Mouse (Mus musculus): ENCODE measurements at regions not wholly inside any gene's neighbourhood (a gene's known extent, or its start where the extent isn't known, plus 50 kb on each side); places are given as distances from the start of the nearest gene placed in this dataset.
"Not testable (repeated sequence)": the region's sequence is repeated elsewhere in the genome, so short reads cannot be mapped to it uniquely, and the experiment has no call there.

GRCm38 (mm10) chr9:92768432-92768831 is 226.4 kb downstream of the Plod2 start:
- Histone ChIP-seq H3K27ac (no peak overlapping the region), H3K36me3 (no peaks in the 10 kb centered on the region), H3K4me1 (replicated peaks) (no peaks in the 10 kb centered on the region), H3K4me2 (replicated peaks) (no peak overlapping the region), H3K4me3 (replicated peaks) (no peak overlapping the region), H3K9ac (replicated peaks) (no peak overlapping the region), H3K9me3 (no peaks in the 10 kb centered on the region), H3K27me3 (no peaks in the 10 kb centered on the region)
- 89% methylated on average over 3 of the region's 3 CpGs for WGBS
- ATAC-seq: no peak

GRCm38 (mm10) chr9:92769528-92769927 is 227.5 kb downstream of the Plod2 start:
- Histone ChIP-seq H3K4me1 (replicated peaks) (no peaks in the 10 kb centered on the region), H3K4me3 (replicated peaks) (no peak overlapping the region), H3K4me2 (replicated peaks) (no peak overlapping the region), H3K9me3 (no peaks in the 10 kb centered on the region), H3K27me3 (no peaks in the 10 kb centered on the region), H3K9ac (replicated peaks) (no peak overlapping the region), H3K27ac (no peak overlapping the region), H3K36me3 (no peaks in the 10 kb centered on the region)
- ATAC-seq: no peak
- 68% methylated on average over 2 of the region's 2 CpGs for WGBS

- Histone ChIP-seq H3K4me1 (replicated peaks) (no peaks in the 10 kb centered on the region), H3K9ac (replicated peaks) (no peak overlapping the region), H3K4me3 (replicated peaks) (no peak overlapping the region), H3K27ac (no peak overlapping the region), H3K9me3 (no peaks in the 10 kb centered on the region), H3K36me3 (no peaks in the 10 kb centered on the region), H3K4me2 (replicated peaks) (no peak overlapping the region), H3K27me3 (no peaks in the 10 kb centered on the region)
- WGBS: 85% methylated on average over 2 of the region's 2 CpGs
- ATAC-seq: no peak
Measured at GRCm38 (mm10) chr9:92771002-92771401, 229.0 kb downstream of the Plod2 start.

- WGBS: 86% methylated on average over 3 of the region's 3 CpGs
- H3K9me3 ChIP-seq: no peaks in the 10 kb centered on the region
- H3K4me1 ChIP-seq (replicated peaks): no peaks in the 10 kb centered on the region
- H3K9ac ChIP-seq (replicated peaks): no peak overlapping the region
- H3K27ac ChIP-seq: no peak overlapping the region
- H3K4me3 ChIP-seq (replicated peaks): no peak overlapping the region
- ATAC-seq: no peak
- H3K4me2 ChIP-seq (replicated peaks): no peak overlapping the region
- H3K36me3 ChIP-seq: no peaks in the 10 kb centered on the region
- no peaks in the 10 kb centered on the region for H3K27me3 ChIP-seq
Measured at GRCm38 (mm10) chr9:92771716-92772115, 229.7 kb downstream of the Plod2 start.

- Histone ChIP-seq H3K9me3 (no peaks in the 10 kb centered on the region), H3K4me3 (replicated peaks) (no peak overlapping the region), H3K27me3 (no peaks in the 10 kb centered on the region), H3K4me1 (replicated peaks) (no peaks in the 10 kb centered on the region), H3K4me2 (replicated peaks) (no peak overlapping the region), H3K36me3 (no peaks in the 10 kb centered on the region), H3K27ac (no peak overlapping the region), H3K9ac (replicated peaks) (no peak overlapping the region)
- ATAC-seq: no peak
Measured at GRCm38 (mm10) chr9:92782922-92783454, 241.0 kb downstream of the Plod2 start.

GRCm38 (mm10) chr9:92799695-92800094 is 257.7 kb downstream of the Plod2 start:
- Histone ChIP-seq H3K27ac (no peak overlapping the region), H3K4me2 (replicated peaks) (no peak overlapping the region), H3K9ac (replicated peaks) (no peak overlapping the region), H3K36me3 (no peaks in the 10 kb centered on the region), H3K4me3 (replicated peaks) (no peak overlapping the region), H3K27me3 (no peaks in the 10 kb centered on the region), H3K4me1 (replicated peaks) (no peaks in the 10 kb centered on the region), H3K9me3 (no peaks in the 10 kb centered on the region)
- WGBS: 74% methylated on average over 1 of the region's 1 CpGs
- ATAC-seq: no peak

GRCm38 (mm10) chr9:92809469-92809868 is 267.4 kb downstream of the Plod2 start:
- no peak overlapping the region for H3K4me2 ChIP-seq (replicated peaks)
- H3K4me1 ChIP-seq (replicated peaks): no peaks in the 10 kb centered on the region
- H3K9ac ChIP-seq (replicated peaks): no peak overlapping the region
- no peaks in the 10 kb centered on the region for H3K36me3 ChIP-seq
- H3K27ac ChIP-seq: no peak overlapping the region
- ATAC-seq: no peak
- H3K9me3 ChIP-seq: no peaks in the 10 kb centered on the region
- H3K27me3 ChIP-seq: no peaks in the 10 kb centered on the region
- H3K4me3 ChIP-seq (replicated peaks): no peak overlapping the region

DNA sequence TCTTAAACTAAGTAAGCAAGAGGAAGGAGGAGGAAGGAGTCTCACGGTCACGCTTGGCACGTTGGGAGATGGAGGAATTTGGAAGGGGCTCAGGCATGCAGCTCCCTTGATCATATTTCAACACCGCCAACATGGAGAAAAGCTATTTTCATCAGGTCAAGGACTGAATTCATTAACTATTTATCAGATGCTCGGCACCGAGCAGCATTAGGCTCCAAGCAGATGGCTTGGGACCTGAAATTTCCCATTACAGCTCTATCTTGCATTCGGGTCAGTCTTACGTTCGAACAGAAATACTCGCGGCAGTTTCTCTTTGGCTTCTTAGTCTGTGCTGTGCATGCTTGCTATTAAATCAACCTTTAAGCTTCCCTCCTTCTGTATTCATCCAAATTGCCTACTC is 278.7 kb downstream of the Plod2 start:
- Histone ChIP-seq H3K36me3 (no peaks in the 10 kb centered on the region), H3K27me3 (no peaks in the 10 kb centered on the region), H3K27ac (no peak overlapping the region), H3K4me1 (replicated peaks) (0 out of 2 replicates have a peak, but pooled peaks cover 4% of the 10 kb centered on the region), H3K9ac (replicated peaks) (no peak overlapping the region), H3K4me2 (replicated peaks) (peak overlapping the region; percentile 22), H3K4me3 (replicated peaks) (no peak overlapping the region), H3K9me3 (no peaks in the 10 kb centered on the region)
- ATAC-seq: peak; percentile 80
- WGBS: 33% methylated on average over 11 of the region's 11 CpGs

GRCm38 (mm10) chr9:92826708-92827353 is 284.8 kb downstream of the Plod2 start:
- Histone ChIP-seq H3K9ac (replicated peaks) (no peak overlapping the region), H3K36me3 (no peaks in the 10 kb centered on the region), H3K4me2 (replicated peaks) (no peak overlapping the region), H3K4me1 (replicated peaks) (no peaks in the 10 kb centered on the region), H3K9me3 (no peaks in the 10 kb centered on the region), H3K4me3 (replicated peaks) (no peak overlapping the region), H3K27me3 (no peaks in the 10 kb centered on the region), H3K27ac (no peak overlapping the region)
- ATAC-seq: no peak

DNA sequence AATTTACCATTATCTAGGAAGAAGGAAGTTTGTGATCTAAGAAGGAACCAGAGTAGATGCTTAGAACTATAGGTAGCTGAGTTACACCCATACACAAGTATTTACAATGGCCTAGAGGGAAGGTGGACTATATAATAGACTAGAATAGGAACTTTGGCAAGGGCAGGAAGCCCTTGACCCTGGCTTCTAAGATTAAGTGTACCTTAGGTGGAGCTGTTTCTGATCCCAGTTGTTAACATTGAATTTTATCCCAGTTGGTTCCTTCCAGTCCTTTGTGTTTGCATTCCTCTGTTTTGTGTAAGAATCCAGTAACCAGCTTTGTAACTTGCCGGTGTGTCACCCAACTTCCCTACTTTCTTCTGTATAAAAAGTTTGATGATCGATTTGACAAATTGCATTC is 294.1 kb downstream of the Plod2 start:
- H3K4me2 ChIP-seq (replicated peaks); H3K27ac ChIP-seq; H3K4me3 ChIP-seq (replicated peaks); H3K9ac ChIP-seq (replicated peaks); ATAC-seq; H3K27me3 ChIP-seq; H3K36me3 ChIP-seq; H3K4me1 ChIP-seq (replicated peaks); H3K9me3 ChIP-seq: not testable (repeated sequence)
- WGBS: 95% methylated on average over 2 of the region's 2 CpGs

DNA sequence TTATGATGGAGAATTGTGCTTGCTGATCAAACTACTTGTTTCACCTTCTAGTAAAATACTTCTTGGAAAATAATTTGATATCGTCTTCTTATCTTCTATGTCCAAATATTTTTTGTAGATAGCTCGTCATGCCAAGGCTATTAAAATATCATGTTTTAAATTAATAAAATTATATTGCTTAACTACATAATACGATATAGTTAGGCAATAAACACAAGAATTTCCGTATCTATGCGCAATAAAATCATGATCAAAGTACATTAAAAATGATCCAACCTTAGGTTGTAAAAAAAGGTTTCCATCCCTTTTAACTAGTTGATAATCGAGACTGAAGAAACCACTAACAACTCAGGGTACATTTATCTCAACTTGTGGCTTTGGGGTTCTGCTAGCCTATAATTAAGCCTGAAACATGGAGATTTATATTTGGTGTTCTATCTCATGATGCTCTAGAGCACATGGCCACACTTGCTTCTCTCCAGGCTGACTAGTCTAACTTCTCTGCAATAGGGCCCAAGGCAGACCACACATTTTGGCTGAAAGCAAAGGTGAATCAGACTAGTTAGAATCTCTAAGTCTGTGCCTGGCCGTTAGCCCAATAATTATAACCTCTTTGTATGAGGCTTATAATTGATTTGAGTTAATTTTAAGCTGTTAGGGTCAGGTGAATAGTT is 314.5 kb downstream of the Plod2 start:
- Histone ChIP-seq H3K27ac (no peak overlapping the region), H3K9me3 (no peaks in the 10 kb centered on the region), H3K9ac (replicated peaks) (no peak overlapping the region), H3K36me3 (no peaks in the 10 kb centered on the region), H3K27me3 (no peaks in the 10 kb centered on the region), H3K4me1 (replicated peaks) (no peaks in the 10 kb centered on the region), H3K4me2 (replicated peaks) (no peak overlapping the region), H3K4me3 (replicated peaks) (no peak overlapping the region)
- ATAC-seq: no peak
- 94% methylated on average over 7 of the region's 7 CpGs for WGBS

- whole genome bisulfite sequencing: 96% methylated on average over 6 of the region's 6 CpGs
- no peaks in the 10 kb centered on the region for H3K36me3 ChIP-seq
- H3K4me1 ChIP-seq (replicated peaks): no peaks in the 10 kb centered on the region
Measured at GRCm38 (mm10) chr9:92865822-92866221, 323.8 kb downstream of the Plod2 start.

GRCm38 (mm10) chr9:92878589-92878988 is 336.6 kb downstream of the Plod2 start:
- Histone ChIP-seq H3K9ac (replicated peaks) (no peak overlapping the region), H3K36me3 (no peaks in the 10 kb centered on the region), H3K27ac (no peak overlapping the region), H3K9me3 (no peaks in the 10 kb centered on the region), H3K27me3 (no peaks in the 10 kb centered on the region), H3K4me2 (replicated peaks) (no peak overlapping the region), H3K4me3 (replicated peaks) (no peak overlapping the region), H3K4me1 (replicated peaks) (peaks cover 9% of the 10 kb centered on the region; the same call in 1 of the 2 replicates)
- 44% methylated on average over 4 of the region's 4 CpGs for WGBS
- ATAC-seq: no peak

More at GRCm38 (mm10) chr9:92865822-92866221, 323.8 kb downstream of the Plod2 start:
- ATAC-seq: no peak
- Histone ChIP-seq H3K4me2 (replicated peaks) (no peak overlapping the region), H3K9me3 (no peaks in the 10 kb centered on the region), H3K9ac (replicated peaks) (no peak overlapping the region), H3K27me3 (no peaks in the 10 kb centered on the region), H3K27ac (no peak overlapping the region), H3K4me3 (replicated peaks) (no peak overlapping the region)
